Mouse (Mus musculus): ENCODE data around the gene Tbce. TPM values are rescaled to one million over a fixed set of nuclear protein-coding genes. Genes with fewer than 3 reads are reported as not detected.
"Not testable (repeated sequence)": the region's sequence is repeated elsewhere in the genome, so short reads cannot be mapped to it uniquely, and the experiment has no call there.

Gene Tbce
- polyA plus RNA-seq, 1 experiment: 36.7 TPM

DNA sequence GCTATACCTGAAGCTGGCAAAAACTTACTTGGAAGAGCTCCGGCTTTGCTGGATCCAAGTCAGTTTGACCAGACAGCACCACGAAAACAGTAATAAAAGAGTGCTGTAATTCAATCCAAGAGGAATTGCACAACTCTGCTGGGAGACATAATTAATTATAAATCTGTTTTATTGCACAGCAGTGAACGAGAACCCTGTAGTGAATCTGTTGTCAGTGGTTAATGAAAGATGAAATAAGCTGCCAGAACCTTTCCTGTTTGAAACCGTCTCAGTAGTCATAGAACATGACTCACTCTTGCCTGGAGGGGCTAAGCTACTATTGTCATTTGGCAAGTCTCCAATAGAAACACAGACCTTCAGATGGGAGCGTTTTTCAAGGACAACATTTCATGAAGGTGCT, 748 bp upstream of the Tbce start:
- Histone ChIP-seq H3K36me3 (ENCODE audit: control insufficient read depth, insufficient read depth, low read length) (no peaks in the 10 kb centered on the region), H3K27ac (ENCODE audit: control insufficient read depth, insufficient read depth, low read length) (no peak overlapping the region), H3K4me3 (ENCODE audit: control insufficient read depth, insufficient read depth, low read length) (no peak overlapping the region), H3K4me1 (replicated peaks; ENCODE audit: control insufficient read depth, insufficient read depth, low read length) (peaks cover 7% of the 10 kb centered on the region), H3K27me3 (ENCODE audit: control insufficient read depth, insufficient read depth, low read length) (no peaks in the 10 kb centered on the region)
- 45% methylated on average over 5 of the region's 5 CpGs for WGBS
- TF ChIP-seq CTCF (IDR thresholded peaks at IDR 0.05; ENCODE audit: borderline replicate concordance, control insufficient read depth, extremely low read depth, insufficient read depth, low read length, poor library complexity) (no peak), POLR2A (IDR thresholded peaks at IDR 0.05; ENCODE audit: control insufficient read depth, extremely low read depth, insufficient read depth, low read length, poor library complexity) (no peak)
- no peak for DNase-seq

DNA sequence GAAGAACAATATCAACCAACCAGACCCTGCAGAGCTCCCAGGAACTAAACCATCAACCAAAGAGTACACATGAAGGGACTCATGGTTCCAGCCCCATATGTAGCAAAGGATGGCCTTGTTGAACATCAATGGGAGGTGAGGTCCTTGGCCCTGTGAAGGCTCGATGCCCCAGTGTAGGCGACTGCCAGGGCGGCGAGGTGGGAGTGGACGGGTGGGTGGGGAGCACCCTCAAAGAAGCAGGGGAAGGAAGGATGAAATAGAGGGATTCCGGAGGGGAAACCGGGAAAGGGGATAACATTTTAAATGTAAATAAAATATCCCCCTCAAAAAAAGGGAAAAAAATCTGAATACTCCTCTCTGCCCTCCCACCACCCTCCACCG, 537 bp downstream of the Tbce start:
- no peak for DNase-seq
- H3K36me3 ChIP-seq (ENCODE audit: control insufficient read depth, insufficient read depth, low read length): no peaks in the 10 kb centered on the region
- WGBS: 4% methylated on average over 8 of the region's 8 CpGs
- H3K4me3 ChIP-seq (ENCODE audit: control insufficient read depth, insufficient read depth, low read length): peak overlapping the region; percentile 79
- peaks cover 7% of the 10 kb centered on the region for H3K4me1 ChIP-seq (replicated peaks; ENCODE audit: control insufficient read depth, insufficient read depth, low read length)
- H3K27ac ChIP-seq (ENCODE audit: control insufficient read depth, insufficient read depth, low read length): no peak overlapping the region
- no peaks in the 10 kb centered on the region for H3K27me3 ChIP-seq (ENCODE audit: control insufficient read depth, insufficient read depth, low read length)
- no peak for TF ChIP-seq POLR2A (IDR thresholded peaks at IDR 0.05; ENCODE audit: control insufficient read depth, extremely low read depth, insufficient read depth, low read length, poor library complexity)
- no peak for TF ChIP-seq CTCF (IDR thresholded peaks at IDR 0.05; ENCODE audit: borderline replicate concordance, control insufficient read depth, extremely low read depth, insufficient read depth, low read length, poor library complexity)

DNA sequence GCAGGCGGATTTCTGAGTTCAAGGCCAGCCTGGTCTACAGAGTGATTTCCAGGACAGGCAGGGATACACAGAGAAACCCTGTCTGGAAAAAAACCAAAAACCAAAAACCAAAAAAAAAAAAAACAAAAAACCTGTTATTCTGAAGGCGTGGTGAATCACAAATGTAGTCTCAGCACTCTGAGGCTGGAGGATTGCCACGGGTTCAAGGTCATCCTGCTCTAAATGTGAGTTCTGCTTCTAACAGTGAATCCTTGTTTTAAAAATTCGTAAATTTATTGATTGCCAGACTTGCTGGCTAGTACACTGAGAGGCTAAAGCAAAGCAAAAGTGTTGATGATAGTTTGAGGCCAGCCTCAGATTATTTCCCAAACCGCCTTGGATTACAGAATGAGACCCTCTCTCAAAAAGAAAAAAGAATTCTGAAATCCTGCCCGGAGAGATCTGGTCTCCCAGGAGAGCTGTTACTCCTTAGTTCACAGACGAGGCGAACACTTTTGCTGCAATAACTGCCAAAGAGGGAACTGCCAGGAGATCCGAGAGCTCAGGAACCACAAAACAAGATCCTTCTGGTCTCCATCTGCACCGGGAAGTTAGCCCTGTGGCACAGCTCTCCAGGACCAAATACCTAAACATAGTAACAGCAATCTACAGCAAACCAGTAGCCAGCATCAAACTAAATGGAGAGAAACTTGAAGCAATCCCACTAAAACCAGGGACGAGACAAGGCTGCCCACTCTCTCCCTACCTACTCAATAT, 3.4 kb downstream of the Tbce start:
- WGBS: 95% methylated on average over 11 of the region's 11 CpGs
- no peak for DNase-seq
- Histone ChIP-seq H3K36me3 (ENCODE audit: control insufficient read depth, insufficient read depth, low read length) (no peaks in the 10 kb centered on the region), H3K27ac (ENCODE audit: control insufficient read depth, insufficient read depth, low read length) (no peak overlapping the region), H3K27me3 (ENCODE audit: control insufficient read depth, insufficient read depth, low read length) (no peaks in the 10 kb centered on the region), H3K4me3 (ENCODE audit: control insufficient read depth, insufficient read depth, low read length) (no peak overlapping the region), H3K4me1 (replicated peaks; ENCODE audit: control insufficient read depth, insufficient read depth, low read length) (peaks cover 7% of the 10 kb centered on the region)
- no peak for TF ChIP-seq POLR2A (IDR thresholded peaks at IDR 0.05; ENCODE audit: control insufficient read depth, extremely low read depth, insufficient read depth, low read length, poor library complexity)
- no peak for TF ChIP-seq CTCF (IDR thresholded peaks at IDR 0.05; ENCODE audit: borderline replicate concordance, control insufficient read depth, extremely low read depth, insufficient read depth, low read length, poor library complexity)

DNA sequence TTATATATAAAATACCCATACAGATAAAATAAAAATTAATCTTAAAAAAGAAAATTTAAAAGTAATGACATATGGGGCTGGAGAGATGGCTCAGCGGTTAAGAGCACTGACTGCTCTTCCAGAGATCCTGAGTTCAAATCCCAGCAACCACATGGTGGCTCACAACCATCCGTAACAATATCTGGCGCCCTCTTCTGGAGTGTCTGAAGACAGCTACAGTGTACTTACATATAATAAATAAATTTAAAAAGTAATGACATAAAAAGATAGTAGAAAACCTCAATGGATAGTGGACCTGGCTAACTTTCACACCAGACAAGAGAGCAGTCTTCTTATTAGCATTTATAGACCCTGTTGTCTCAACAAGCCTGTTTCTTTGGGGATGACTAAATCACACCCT, 4.1 kb downstream of the Tbce start:
- not testable (repeated sequence) for H3K4me3 ChIP-seq (ENCODE audit: control insufficient read depth, insufficient read depth, low read length); H3K36me3 ChIP-seq (ENCODE audit: control insufficient read depth, insufficient read depth, low read length); H3K27me3 ChIP-seq (ENCODE audit: control insufficient read depth, insufficient read depth, low read length); DNase-seq; H3K4me1 ChIP-seq (replicated peaks; ENCODE audit: control insufficient read depth, insufficient read depth, low read length); H3K27ac ChIP-seq (ENCODE audit: control insufficient read depth, insufficient read depth, low read length)
- 93% methylated on average over 3 of the region's 3 CpGs for WGBS

DNA sequence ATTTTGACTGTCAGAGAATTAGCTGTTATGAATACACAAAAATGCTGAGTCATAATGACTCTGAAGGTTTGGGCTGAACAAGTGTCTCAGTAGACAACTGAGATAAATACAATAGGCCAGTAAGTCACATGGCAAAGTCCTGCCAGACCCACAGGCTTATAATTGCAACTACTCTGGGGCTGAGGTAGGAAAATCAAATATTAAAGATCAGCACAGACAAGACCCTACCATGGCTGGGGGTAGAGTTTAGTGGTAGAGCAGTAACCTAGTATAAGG, 5.4 kb downstream of the Tbce start:
- Histone ChIP-seq H3K4me1 (replicated peaks; ENCODE audit: control insufficient read depth, insufficient read depth, low read length) (peaks cover 4% of the 10 kb centered on the region), H3K36me3 (ENCODE audit: control insufficient read depth, insufficient read depth, low read length) (peaks cover 4% of the 10 kb centered on the region), H3K4me3 (ENCODE audit: control insufficient read depth, insufficient read depth, low read length) (no peak overlapping the region), H3K27ac (ENCODE audit: control insufficient read depth, insufficient read depth, low read length) (no peak overlapping the region), H3K27me3 (ENCODE audit: control insufficient read depth, insufficient read depth, low read length) (no peaks in the 10 kb centered on the region)
- DNase-seq: no peak
- TF ChIP-seq POLR2A (IDR thresholded peaks at IDR 0.05; ENCODE audit: control insufficient read depth, extremely low read depth, insufficient read depth, low read length, poor library complexity): no peak
- TF ChIP-seq CTCF (IDR thresholded peaks at IDR 0.05; ENCODE audit: borderline replicate concordance, control insufficient read depth, extremely low read depth, insufficient read depth, low read length, poor library complexity): no peak

DNA sequence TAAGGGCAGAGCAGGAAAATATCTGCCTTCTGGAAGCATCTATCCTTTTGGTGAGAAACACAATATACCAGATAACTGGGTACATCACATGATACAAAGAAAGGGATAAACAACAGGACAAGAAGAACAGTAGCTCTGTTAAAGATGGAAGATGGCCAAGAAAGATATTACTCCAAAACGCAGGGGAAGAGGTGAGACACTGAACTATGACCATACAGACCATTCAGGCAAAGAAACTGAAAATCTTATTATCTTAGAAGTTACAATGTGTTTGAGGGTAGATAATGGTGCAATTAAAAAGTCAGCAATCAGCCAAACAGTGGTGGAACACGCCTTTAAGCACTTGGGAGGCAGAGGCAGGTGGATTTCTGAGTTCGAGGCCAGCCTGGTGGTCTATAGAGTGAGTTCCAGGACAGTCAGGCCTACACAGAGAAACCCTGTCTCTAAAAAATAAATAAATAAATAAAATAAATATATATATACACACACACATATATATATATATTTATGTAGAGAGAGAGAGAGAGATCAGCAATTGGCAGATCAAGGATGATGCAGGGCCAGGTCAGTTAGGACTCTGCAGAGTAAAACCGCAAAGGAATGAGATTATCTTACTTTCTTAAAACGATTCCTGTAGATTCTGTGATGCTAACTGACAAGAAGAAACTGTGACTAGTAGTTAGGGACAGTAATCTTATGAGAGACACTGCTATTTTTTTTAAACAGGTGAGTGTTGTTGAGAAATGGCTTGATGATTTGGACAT, 5.9 kb downstream of the Tbce start:
- TF ChIP-seq CTCF (IDR thresholded peaks at IDR 0.05; ENCODE audit: borderline replicate concordance, control insufficient read depth, extremely low read depth, insufficient read depth, low read length, poor library complexity) (no peak), POLR2A (IDR thresholded peaks at IDR 0.05; ENCODE audit: control insufficient read depth, extremely low read depth, insufficient read depth, low read length, poor library complexity) (no peak)
- no peaks in the 10 kb centered on the region for H3K27me3 ChIP-seq (ENCODE audit: control insufficient read depth, insufficient read depth, low read length)
- no peak overlapping the region for H3K4me3 ChIP-seq (ENCODE audit: control insufficient read depth, insufficient read depth, low read length)
- WGBS: 84% methylated on average over 5 of the region's 5 CpGs
- no peak overlapping the region for H3K27ac ChIP-seq (ENCODE audit: control insufficient read depth, insufficient read depth, low read length)
- peaks cover 9% of the 10 kb centered on the region for H3K36me3 ChIP-seq (ENCODE audit: control insufficient read depth, insufficient read depth, low read length)
- no peak for DNase-seq
- no peaks in the 10 kb centered on the region for H3K4me1 ChIP-seq (replicated peaks; ENCODE audit: control insufficient read depth, insufficient read depth, low read length)
